Mouse (Mus musculus): ENCODE results near the gene Hectd3.

The Hectd3 gene

DNA sequence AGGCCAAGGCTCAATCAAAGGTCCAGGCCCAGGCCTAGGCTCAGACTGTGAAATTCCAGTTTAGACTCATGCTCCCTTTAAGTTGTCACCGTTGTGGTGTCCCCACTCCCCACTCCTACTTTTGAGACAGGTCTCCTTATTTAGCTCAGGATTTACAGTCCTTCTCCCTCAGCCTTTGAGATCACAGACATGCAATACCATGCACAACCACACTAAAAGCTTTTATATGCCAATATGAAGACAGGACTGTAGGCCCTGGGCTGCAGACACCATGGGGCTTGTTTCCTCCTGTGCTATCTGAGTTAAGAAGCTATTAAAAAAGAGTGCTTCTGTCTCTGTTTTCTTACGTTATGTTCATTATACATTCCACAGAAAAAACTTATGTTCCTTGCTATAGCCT, 22.6 kb downstream of the Hectd3 start:
- DNase-seq (ENCODE audit: low spot score in 2 of 2) = no peak

DNA sequence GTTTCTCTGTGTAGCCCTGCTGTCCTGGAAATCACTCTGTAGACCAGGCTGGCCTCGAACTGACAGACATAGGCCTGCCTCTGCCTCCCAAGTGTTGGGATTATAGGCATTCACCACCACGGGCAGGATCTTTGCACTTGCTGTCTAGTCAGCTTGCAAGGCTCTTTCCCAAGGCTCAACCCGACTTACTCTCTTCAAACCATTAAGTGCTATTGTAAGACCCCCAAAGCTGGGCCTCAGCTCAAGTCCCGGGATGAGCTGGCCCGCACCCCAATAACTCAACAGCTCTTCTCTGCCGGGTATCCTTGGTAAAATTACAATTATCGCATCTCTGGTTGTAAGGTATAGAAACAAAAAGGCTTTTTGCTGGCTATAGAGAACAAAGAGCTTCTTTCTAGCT, 23.2 kb downstream of the Hectd3 start:
- no peak for DNase-seq (ENCODE audit: low spot score in 2 of 2)

DNA sequence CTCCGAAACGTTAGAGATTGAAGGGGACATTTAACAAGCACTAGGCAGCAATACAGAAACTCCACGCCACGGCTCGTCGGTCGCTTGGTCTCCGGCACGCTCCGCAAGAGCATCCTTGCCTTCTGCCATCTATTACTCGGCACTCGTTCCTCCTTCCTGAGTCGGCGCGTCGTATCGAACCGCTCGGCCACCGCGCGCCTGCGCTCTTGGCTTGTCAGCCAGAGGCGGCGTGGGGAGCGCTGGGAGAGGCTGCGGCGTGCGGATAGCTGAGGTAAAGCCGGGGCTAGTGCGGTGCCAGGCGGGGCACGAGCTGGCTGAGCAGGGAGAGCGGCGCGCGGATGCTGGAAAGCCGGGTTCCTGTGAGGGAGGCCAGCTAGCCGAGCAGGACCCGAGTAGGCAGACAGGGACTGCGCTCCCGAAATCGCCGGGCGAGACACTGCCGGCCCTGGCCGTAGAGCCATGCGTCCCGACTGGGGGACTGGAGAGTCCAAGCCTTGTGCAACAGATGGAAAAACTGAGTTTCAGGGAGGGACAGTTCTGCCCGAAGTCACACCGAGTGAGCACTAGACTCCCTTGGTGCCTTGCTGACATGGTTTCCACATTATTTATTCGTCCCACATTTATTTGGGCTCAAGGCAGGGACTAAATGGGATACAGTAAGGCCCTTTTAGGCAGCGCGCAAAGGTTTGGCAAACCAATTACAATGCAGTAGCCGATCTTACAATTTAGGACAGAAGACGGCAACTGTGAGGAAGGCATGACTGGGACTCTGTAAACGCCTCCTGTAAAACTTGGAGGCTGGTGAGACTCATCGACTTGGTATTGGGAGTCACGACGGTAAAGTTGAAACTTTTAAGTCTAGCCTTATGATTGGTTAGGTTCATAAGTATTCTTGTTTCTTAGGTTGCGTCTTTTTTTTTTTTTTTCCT, 24.4 kb downstream of the Hectd3 start, which contains the start of gene Eif2b3:
Gene Eif2b3 (plus strand): TSS at position 197 of the 929 bp plus-strand sequence.
- peak; percentile 72 to 84 for DNase-seq (ENCODE audit: low spot score in 2 of 2)

DNA sequence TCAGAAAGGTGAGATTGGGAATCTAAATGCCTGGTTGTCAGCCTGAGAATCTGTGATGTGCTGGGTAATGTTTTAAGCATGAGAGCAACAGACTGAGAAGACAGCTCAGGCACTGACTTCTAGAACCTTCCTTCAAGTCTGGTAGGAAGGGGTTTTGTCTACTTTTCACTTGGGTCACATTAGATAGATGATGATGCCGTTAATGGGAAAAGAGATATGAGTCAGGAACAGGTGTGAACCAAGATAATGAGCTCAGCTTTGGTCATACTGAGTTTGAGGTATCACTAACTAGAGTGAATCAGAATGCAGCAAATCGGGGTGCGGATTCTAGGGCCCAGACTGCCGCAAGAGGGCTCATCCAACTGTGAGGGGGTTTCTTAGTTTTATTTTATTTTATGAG, 28.4 kb downstream of the Hectd3 start:
- DNase-seq (ENCODE audit: low spot score in 2 of 2) = no peak

DNA sequence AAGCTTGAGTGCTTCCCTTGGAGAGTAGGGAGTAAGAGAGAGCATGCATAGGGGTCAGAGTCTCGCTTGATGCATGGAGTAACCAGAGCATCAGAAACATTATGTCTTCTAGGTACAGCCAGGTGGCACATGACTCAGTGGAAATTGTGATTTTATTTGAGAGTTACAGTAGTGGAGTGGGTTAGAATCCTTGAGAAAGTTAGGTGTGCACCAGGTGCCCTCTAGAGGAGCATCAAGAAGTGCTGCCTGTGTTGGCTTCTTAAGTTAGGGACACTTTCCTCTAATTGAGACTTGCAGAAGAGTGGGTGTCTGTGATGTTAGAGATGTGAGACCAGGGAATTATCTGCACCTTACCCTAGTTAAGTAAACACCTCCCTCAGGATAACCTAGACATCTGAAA, 36.0 kb downstream of the Hectd3 start:
- no peak for DNase-seq (ENCODE audit: low spot score in 2 of 2)

DNA sequence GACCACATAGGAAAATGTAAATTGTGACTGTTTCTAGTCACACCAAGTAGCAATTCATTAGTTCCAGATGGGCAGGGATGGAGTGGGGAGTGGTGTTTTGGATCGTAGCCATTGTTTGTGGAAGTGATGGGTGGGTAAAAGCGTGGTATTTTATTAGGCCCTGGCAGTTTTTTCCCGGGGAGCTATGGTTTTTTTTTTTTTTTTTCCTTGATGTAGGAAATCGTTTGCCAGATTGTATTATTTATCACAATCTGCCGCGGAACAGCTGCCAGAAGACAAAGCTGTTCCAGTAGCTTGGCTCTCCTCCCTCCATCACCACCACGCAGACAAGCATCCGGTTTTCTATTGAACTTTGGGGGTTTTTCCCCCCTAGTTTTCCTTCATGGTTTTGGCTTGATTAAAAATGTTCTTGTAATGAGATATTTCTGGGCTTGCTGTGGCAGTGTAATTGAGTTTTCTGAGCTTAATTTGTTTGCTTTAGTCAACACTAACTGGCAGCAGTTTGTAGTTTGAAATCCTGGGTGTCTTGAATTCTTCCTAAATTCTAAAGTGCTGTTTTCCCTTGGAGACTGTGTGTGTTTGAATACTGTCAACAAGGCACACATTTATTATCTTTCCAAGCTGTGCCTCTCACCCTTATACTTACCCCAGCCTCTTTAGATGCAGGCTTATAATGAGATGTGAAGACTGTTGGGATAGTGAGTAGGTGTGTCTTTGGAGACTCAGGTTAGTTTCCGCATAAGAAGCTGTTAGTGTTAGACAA, 45.0 kb downstream of the Hectd3 start:
- DNase-seq (ENCODE audit: low spot score in 2 of 2) = no peak

DNA sequence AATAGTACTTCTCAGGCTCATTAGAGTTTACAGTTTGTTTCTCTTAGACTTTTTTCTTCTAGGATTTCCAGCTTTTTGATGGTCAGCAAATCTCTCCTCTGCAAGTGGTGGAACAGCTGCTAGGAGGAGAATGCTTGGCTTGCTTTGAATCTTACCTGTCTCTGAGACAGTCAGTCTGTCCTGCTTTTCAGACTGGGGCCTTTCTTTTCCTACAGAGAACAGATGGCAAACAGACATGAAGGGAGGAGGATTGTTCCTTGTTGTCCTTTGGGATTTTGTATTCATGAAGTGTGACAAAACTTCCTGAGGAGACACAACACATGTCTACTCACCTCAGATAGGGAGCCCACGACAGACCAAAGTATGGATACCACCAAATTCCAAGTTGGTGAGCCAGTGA, 45.7 kb downstream of the Hectd3 start:
- DNase-seq (ENCODE audit: low spot score in 2 of 2) = no peak

DNA sequence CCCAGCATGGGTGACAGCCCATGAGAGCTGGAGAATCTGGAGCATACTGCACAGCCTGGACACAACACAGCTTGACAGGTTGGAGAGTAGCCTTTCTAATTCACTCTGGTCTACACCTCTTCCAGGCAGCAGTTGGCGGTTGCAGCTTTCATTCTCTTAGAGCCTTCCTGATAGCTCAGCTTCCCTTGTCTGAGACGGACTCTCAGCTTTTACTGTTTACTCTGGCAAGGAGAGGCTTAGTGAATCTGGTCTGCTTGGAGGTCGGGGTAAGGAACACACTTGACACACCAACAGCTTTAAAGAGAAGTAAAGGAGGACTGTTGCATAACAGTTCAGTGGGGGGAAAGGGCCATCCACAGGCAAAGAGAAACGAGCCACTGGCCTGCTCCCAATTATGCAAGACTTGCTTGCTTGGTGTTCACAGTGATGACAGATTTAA, 46.2 kb downstream of the Hectd3 start:
- DNase-seq (ENCODE audit: low spot score in 2 of 2) = no peak

DNA sequence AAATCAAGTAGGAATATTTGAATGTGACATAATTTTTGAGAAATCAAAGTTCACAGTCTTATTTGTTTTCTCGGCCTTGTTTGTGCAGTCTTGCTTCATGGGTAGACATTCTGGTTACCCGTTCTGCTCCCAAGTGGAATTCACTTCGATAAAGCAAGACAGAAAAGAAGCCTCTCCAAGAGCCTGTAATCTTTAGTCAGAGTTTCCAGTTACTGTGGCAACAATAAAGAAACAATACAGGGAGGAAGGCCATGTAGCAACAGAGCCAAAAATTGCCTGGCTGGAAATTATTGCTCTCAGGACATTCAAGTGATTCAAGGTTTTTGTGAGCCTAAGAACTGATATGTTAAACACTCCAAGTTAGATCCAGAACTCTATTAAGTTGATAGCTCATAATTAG, 53.7 kb downstream of the Hectd3 start:
- DNase-seq (ENCODE audit: low spot score in 2 of 2) = no peak

DNA sequence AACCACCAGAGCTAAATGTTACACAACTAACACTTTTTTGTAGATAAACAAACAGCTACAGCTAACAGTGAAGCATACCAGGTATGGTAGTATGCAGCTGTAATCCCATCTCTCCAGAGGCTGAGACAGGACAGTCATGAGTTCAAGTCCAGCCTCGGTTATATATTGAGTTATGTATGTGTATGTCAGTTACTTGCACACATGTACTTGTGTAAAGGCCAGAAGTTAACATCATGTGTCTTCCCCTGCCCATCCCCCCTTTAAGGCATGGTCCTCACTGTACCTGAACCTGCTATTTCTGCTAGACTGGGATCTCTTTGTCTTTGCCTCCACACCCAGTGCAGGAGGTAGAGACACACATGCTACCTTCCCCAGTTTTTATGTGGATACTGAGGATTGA, 54.4 kb downstream of the Hectd3 start:
- no peak for DNase-seq (ENCODE audit: low spot score in 2 of 2)

DNA sequence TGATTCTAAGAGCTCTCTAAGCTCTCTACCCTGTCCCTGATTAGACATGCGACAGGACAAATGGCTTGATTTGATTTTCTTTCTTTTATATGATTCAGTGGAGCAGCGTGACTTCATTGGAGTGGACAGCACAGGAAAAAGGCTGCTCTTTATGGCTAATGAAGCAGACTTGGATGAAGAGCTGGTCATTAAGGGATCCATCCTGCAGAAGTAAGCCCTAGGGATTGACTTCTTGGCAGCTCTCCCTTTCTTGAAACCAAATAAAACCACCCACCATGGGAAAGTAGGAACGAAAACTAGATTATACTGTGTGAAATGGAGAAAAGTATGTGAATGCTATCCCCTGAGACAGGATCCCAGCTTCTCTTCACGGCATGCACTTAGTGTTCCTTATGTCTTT, 57.5 kb downstream of the Hectd3 start:
- no peak for DNase-seq (ENCODE audit: low spot score in 2 of 2)

DNA sequence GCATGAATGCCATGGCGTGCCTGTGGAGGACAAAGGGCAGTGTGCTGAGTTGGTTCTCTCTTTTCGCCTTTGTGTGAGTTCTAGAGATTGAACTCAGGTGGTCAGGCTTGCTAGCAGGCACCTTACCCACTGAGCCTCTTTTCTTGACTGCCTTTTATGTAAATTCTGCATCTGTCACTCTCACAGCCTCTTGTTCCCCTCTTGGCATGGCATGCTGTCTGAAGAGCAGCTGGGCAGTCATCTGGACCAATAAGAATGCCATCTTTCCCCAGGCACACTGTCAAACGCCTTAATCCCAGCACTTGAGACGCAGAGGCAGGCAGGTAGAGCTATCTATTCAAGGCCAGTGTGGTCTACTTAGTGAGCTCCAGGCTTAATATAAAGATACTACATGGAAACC, 58.8 kb downstream of the Hectd3 start:
- no peak for DNase-seq (ENCODE audit: low spot score in 2 of 2)

Data from natural killer cell, adult 2 months (primary cell).